Mouse (Mus musculus): ENCODE results near the gene Pitpnm2.

- TF ChIP-seq CTCF (IDR thresholded peaks at IDR 0.05; ENCODE audit: low read depth, low read length) = no peak
- no peak for TF ChIP-seq TAL1 (conservative IDR thresholded peaks at IDR 0.05; ENCODE audit: low read depth, low read length)
- TF ChIP-seq GATA1 (IDR thresholded peaks at IDR 0.05; ENCODE audit: borderline replicate concordance, low read length) = no peak
- TF ChIP-seq POLR2AphosphoS5 (IDR thresholded peaks at IDR 0.05; ENCODE audit: insufficient replicate concordance, low read depth, low read length) = no peak
- TF ChIP-seq GATA2 (IDR thresholded peaks at IDR 0.05; ENCODE audit: borderline replicate concordance, low read depth, low read length) = no peak
Observed at GRCm38 (mm10) chr5:124232360-124233143, 17.0 kb downstream of the Pitpnm2 start.

Measured in G1E (cell line).